Mouse (Mus musculus): ENCODE data around the gene Mtap. TPM values are rescaled to one million over a fixed set of nuclear protein-coding genes. Genes with fewer than 3 reads are reported as not detected.

The Mtap gene
- polyA plus RNA-seq, 1 experiment from 2014 or later: 58.5 TPM

GRCm38 (mm10) chr4:89137542-89138360 lies 829 bp downstream of the Mtap start:
- H3K36me3 ChIP-seq (ENCODE audit: control insufficient read depth, insufficient read depth, low read length): peaks cover 5% of the 10 kb centered on the region; the same call in 1 of the 2 replicates
- ATAC-seq (ENCODE audit: insufficient number of reproducible peaks, insufficient read depth, low FRiP score, low read depth): peak; percentile 52; the same call in 1 of the 2 replicates
- H3K9me3 ChIP-seq (ENCODE audit: control insufficient read depth, low read length): no peaks in the 10 kb centered on the region
- WGBS: 1% methylated on average over 35 of the region's 36 CpGs
- H3K27me3 ChIP-seq (ENCODE audit: control insufficient read depth, insufficient read depth, low read length): no peaks in the 10 kb centered on the region
- peak overlapping the region; percentile 92 for H3K9ac ChIP-seq (ENCODE audit: low read length)
- H3K27ac ChIP-seq (replicated peaks in 1 of 2; ENCODE audit: control insufficient read depth in 1 of 2, insufficient read depth in 1 of 2, low read depth in 2 of 2, low read length in 2 of 2): peak overlapping the region; percentile 75 to 94
- H3K4me3 ChIP-seq (ENCODE audit: control insufficient read depth in 1 of 2, insufficient read depth in 1 of 2, low read depth in 1 of 2, low read length in 2 of 2): peak overlapping the region; percentile 87 to 98
- H3K4me1 ChIP-seq (ENCODE audit: control insufficient read depth in 2 of 2, insufficient read depth in 2 of 2, low read length in 2 of 2): peaks cover 15 to 43% of the 10 kb centered on the region in 2 experiments
- H3K4me2 ChIP-seq (ENCODE audit: low read length): peak overlapping the region; percentile 89

- H3K9ac ChIP-seq (ENCODE audit: low read length): peak overlapping the region; percentile 92
- H3K36me3 ChIP-seq (ENCODE audit: control insufficient read depth, insufficient read depth, low read length): peaks cover 8% of the 10 kb centered on the region
- no peaks in the 10 kb centered on the region for H3K9me3 ChIP-seq (ENCODE audit: control insufficient read depth, low read length)
- H3K4me3 ChIP-seq (ENCODE audit: control insufficient read depth in 1 of 2, insufficient read depth in 1 of 2, low read depth in 1 of 2, low read length in 2 of 2): peak overlapping the region; percentile 87 to 98
- 27% methylated on average over 4 of the region's 4 CpGs for WGBS
- peak overlapping the region; percentile 89 for H3K4me2 ChIP-seq (ENCODE audit: low read length)
- peak overlapping the region; percentile 75 to 94; a peak in 2 of 4 replicates for H3K27ac ChIP-seq (replicated peaks in 1 of 2; ENCODE audit: control insufficient read depth in 1 of 2, insufficient read depth in 1 of 2, low read depth in 2 of 2, low read length in 2 of 2)
- ATAC-seq (ENCODE audit: insufficient number of reproducible peaks, insufficient read depth, low FRiP score, low read depth): no peak
- peaks cover 15 to 43% of the 10 kb centered on the region in 2 experiments for H3K4me1 ChIP-seq (ENCODE audit: control insufficient read depth in 2 of 2, insufficient read depth in 2 of 2, low read length in 2 of 2)
- no peaks in the 10 kb centered on the region for H3K27me3 ChIP-seq (ENCODE audit: control insufficient read depth, insufficient read depth, low read length)
Measured at GRCm38 (mm10) chr4:89138361-89138651, 1.4 kb downstream of the Mtap start.

- Histone ChIP-seq H3K4me2 (ENCODE audit: low read length) (peak overlapping the region; percentile 28), H3K4me3 (ENCODE audit: control insufficient read depth in 1 of 2, insufficient read depth in 1 of 2, low read depth in 1 of 2, low read length in 2 of 2) (no peak overlapping the region), H3K27ac (replicated peaks in 1 of 2; ENCODE audit: control insufficient read depth in 1 of 2, insufficient read depth in 1 of 2, low read depth in 2 of 2, low read length in 2 of 2) (peak overlapping the region; percentile 50 to 56; a peak in 3 of 4 replicates), H3K9me3 (ENCODE audit: control insufficient read depth, low read length) (no peaks in the 10 kb centered on the region), H3K9ac (ENCODE audit: low read length) (no peak overlapping the region), H3K27me3 (ENCODE audit: control insufficient read depth, insufficient read depth, low read length) (no peaks in the 10 kb centered on the region), H3K36me3 (ENCODE audit: control insufficient read depth, insufficient read depth, low read length) (peaks cover 11% of the 10 kb centered on the region), H3K4me1 (ENCODE audit: control insufficient read depth in 2 of 2, insufficient read depth in 2 of 2, low read length in 2 of 2) (peaks cover 15 to 43% of the 10 kb centered on the region in 2 experiments)
- WGBS: 28% methylated on average over 5 of the region's 5 CpGs
- ATAC-seq (ENCODE audit: insufficient number of reproducible peaks, insufficient read depth, low FRiP score, low read depth): no peak; the same call in 1 of the 2 replicates
Measured at GRCm38 (mm10) chr4:89140832-89141231, 3.9 kb downstream of the Mtap start.

DNA sequence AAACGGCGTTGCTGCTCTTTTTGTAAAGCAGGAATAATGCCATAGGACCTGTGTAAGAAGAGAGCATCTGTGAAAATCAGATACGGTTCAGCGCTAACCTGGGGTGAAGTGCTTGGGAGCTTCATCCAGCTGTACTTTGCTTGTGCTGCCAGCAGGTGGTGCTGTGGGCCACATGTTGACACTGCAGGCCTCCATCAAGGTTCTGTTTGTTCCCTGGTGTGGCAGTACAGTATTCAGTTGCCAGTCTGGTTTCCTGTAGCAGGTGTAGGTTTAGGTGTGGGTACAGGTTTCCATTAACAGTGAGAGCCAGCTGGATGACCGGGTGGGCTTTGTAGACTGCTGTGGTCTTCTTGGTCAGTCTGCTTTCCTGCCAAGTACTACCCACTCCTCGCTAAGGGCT lies 8.5 kb downstream of the Mtap start:
- H3K9me3 ChIP-seq (ENCODE audit: control insufficient read depth, low read length): no peaks in the 10 kb centered on the region
- no peaks in the 10 kb centered on the region for H3K27me3 ChIP-seq (ENCODE audit: control insufficient read depth, insufficient read depth, low read length)
- peaks cover 10 to 15% of the 10 kb centered on the region in 2 experiments for H3K4me1 ChIP-seq (ENCODE audit: control insufficient read depth in 2 of 2, insufficient read depth in 2 of 2, low read length in 2 of 2)
- no peak overlapping the region for H3K4me2 ChIP-seq (ENCODE audit: low read length)
- no peak overlapping the region for H3K4me3 ChIP-seq (ENCODE audit: control insufficient read depth in 1 of 2, insufficient read depth in 1 of 2, low read depth in 1 of 2, low read length in 2 of 2)
- 40% methylated on average over 6 of the region's 6 CpGs for WGBS
- H3K27ac ChIP-seq (replicated peaks in 1 of 2; ENCODE audit: control insufficient read depth in 1 of 2, insufficient read depth in 1 of 2, low read depth in 2 of 2, low read length in 2 of 2): no peak overlapping the region
- no peak for ATAC-seq (ENCODE audit: insufficient number of reproducible peaks, insufficient read depth, low FRiP score, low read depth)
- H3K36me3 ChIP-seq (ENCODE audit: control insufficient read depth, insufficient read depth, low read length): peaks cover 31% of the 10 kb centered on the region
- no peak overlapping the region for H3K9ac ChIP-seq (ENCODE audit: low read length)

DNA sequence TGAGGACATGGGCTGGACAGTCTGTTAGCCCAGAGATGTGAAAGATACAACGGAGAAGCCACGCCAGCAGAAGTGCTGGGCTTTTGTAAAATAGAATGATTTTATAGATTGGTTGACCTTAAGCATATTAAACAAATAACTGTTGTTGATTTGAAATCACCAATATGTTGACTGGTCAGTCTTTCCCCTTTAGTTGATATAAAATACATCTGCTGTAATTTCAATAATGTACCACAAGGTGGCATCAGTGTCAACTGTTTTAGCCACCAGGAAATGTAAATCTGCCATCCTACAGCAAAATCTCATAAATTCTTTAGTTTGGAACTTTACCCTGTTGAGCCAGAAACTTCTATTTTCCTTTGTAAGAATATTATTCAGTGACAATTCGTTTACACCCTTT lies 9.4 kb downstream of the Mtap start:
- WGBS: 44% methylated on average over 3 of the region's 3 CpGs
- Histone ChIP-seq H3K27me3 (ENCODE audit: control insufficient read depth, insufficient read depth, low read length) (no peaks in the 10 kb centered on the region), H3K4me2 (ENCODE audit: low read length) (no peak overlapping the region), H3K4me1 (ENCODE audit: control insufficient read depth in 2 of 2, insufficient read depth in 2 of 2, low read length in 2 of 2) (peaks cover 4 to 6% of the 10 kb centered on the region in 2 experiments), H3K4me3 (ENCODE audit: control insufficient read depth in 1 of 2, insufficient read depth in 1 of 2, low read depth in 1 of 2, low read length in 2 of 2) (no peak overlapping the region), H3K27ac (replicated peaks in 1 of 2; ENCODE audit: control insufficient read depth in 1 of 2, insufficient read depth in 1 of 2, low read depth in 2 of 2, low read length in 2 of 2) (no peak overlapping the region), H3K36me3 (ENCODE audit: control insufficient read depth, insufficient read depth, low read length) (peaks cover 34% of the 10 kb centered on the region), H3K9me3 (ENCODE audit: control insufficient read depth, low read length) (no peaks in the 10 kb centered on the region), H3K9ac (ENCODE audit: low read length) (no peak overlapping the region)
- no peak for ATAC-seq (ENCODE audit: insufficient number of reproducible peaks, insufficient read depth, low FRiP score, low read depth)

DNA sequence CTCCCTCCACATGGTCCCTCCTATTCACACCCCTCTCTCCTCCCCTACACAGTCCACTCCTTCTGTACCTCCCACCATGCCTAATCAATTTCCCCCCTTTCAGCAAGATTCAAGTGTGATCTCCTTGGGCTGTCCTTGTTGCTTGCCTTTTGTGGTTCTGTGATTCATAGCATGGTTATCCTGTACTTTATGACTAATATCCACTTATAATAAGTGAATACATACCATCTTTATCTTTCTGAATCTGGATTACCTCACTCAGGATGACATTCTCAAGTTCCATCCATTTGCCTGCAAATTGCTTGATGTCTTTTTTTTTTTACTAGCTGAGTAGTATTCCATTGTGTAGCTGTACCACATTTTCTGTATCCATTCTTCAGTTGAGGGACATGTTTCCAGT lies 12.3 kb downstream of the Mtap start:
- Histone ChIP-seq H3K4me3 (ENCODE audit: control insufficient read depth in 1 of 2, insufficient read depth in 1 of 2, low read depth in 1 of 2, low read length in 2 of 2) (no peak overlapping the region), H3K9me3 (ENCODE audit: control insufficient read depth, low read length) (no peaks in the 10 kb centered on the region), H3K27me3 (ENCODE audit: control insufficient read depth, insufficient read depth, low read length) (no peaks in the 10 kb centered on the region), H3K4me1 (ENCODE audit: control insufficient read depth in 2 of 2, insufficient read depth in 2 of 2, low read length in 2 of 2) (no peaks in the 10 kb centered on the region), H3K36me3 (ENCODE audit: control insufficient read depth, insufficient read depth, low read length) (peaks cover 44% of the 10 kb centered on the region), H3K27ac (replicated peaks in 1 of 2; ENCODE audit: control insufficient read depth in 1 of 2, insufficient read depth in 1 of 2, low read depth in 2 of 2, low read length in 2 of 2) (no peak overlapping the region), H3K4me2 (ENCODE audit: low read length) (no peak overlapping the region), H3K9ac (ENCODE audit: low read length) (no peak overlapping the region)
- ATAC-seq (ENCODE audit: insufficient number of reproducible peaks, insufficient read depth, low FRiP score, low read depth): no peak

DNA sequence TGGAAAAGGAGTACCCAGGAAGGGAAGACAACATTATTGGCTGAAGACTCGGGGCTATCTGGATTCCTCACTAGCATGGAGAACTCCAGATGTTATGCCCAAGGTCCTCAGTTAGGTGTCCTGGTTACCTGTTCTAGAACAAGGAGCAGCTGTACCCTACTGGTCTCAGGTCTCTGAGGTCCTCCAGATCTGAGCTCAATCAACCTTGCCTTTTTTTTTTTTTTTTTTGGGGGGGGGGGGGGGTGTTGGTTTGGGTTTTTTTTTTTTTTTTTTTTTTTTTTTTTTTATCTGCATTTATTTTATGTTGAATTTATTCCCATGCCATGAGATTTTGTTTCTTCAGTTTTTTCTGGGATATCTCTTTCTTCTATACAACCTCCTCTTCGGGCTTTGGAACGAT lies 24.5 kb downstream of the Mtap start:
- H3K27ac ChIP-seq (replicated peaks in 1 of 2; ENCODE audit: control insufficient read depth in 1 of 2, insufficient read depth in 1 of 2, low read depth in 2 of 2, low read length in 2 of 2): no peak overlapping the region
- H3K9me3 ChIP-seq (ENCODE audit: control insufficient read depth, low read length): no peaks in the 10 kb centered on the region
- ATAC-seq (ENCODE audit: insufficient number of reproducible peaks, insufficient read depth, low FRiP score, low read depth): no peak
- H3K4me1 ChIP-seq (ENCODE audit: control insufficient read depth in 2 of 2, insufficient read depth in 2 of 2, low read length in 2 of 2): no peaks in the 10 kb centered on the region
- no peak overlapping the region for H3K4me2 ChIP-seq (ENCODE audit: low read length)
- H3K27me3 ChIP-seq (ENCODE audit: control insufficient read depth, insufficient read depth, low read length): no peaks in the 10 kb centered on the region
- peaks cover 90% of the 10 kb centered on the region for H3K36me3 ChIP-seq (ENCODE audit: control insufficient read depth, insufficient read depth, low read length)
- H3K9ac ChIP-seq (ENCODE audit: low read length): no peak overlapping the region
- WGBS: 89% methylated on average over 3 of the region's 3 CpGs
- H3K4me3 ChIP-seq (ENCODE audit: control insufficient read depth in 1 of 2, insufficient read depth in 1 of 2, low read depth in 1 of 2, low read length in 2 of 2): no peak overlapping the region

GRCm38 (mm10) chr4:89162496-89162895 lies 25.6 kb downstream of the Mtap start:
- ATAC-seq (ENCODE audit: insufficient number of reproducible peaks, insufficient read depth, low FRiP score, low read depth): no peak
- 87% methylated on average over 5 of the region's 5 CpGs for WGBS
- Histone ChIP-seq H3K27ac (replicated peaks in 1 of 2; ENCODE audit: control insufficient read depth in 1 of 2, insufficient read depth in 1 of 2, low read depth in 2 of 2, low read length in 2 of 2) (no peak overlapping the region), H3K27me3 (ENCODE audit: control insufficient read depth, insufficient read depth, low read length) (no peaks in the 10 kb centered on the region), H3K36me3 (ENCODE audit: control insufficient read depth, insufficient read depth, low read length) (peaks cover 89% of the 10 kb centered on the region), H3K4me3 (ENCODE audit: control insufficient read depth in 1 of 2, insufficient read depth in 1 of 2, low read depth in 1 of 2, low read length in 2 of 2) (no peak overlapping the region), H3K9ac (ENCODE audit: low read length) (no peak overlapping the region), H3K4me2 (ENCODE audit: low read length) (no peak overlapping the region), H3K9me3 (ENCODE audit: control insufficient read depth, low read length) (no peaks in the 10 kb centered on the region), H3K4me1 (ENCODE audit: control insufficient read depth in 2 of 2, insufficient read depth in 2 of 2, low read length in 2 of 2) (no peaks in the 10 kb centered on the region)

All from heart, embryonic 14.5 days (tissue).